Comparison of ENCODE assay signal across 16 mouse cellular contexts in the genomic region with DNA sequence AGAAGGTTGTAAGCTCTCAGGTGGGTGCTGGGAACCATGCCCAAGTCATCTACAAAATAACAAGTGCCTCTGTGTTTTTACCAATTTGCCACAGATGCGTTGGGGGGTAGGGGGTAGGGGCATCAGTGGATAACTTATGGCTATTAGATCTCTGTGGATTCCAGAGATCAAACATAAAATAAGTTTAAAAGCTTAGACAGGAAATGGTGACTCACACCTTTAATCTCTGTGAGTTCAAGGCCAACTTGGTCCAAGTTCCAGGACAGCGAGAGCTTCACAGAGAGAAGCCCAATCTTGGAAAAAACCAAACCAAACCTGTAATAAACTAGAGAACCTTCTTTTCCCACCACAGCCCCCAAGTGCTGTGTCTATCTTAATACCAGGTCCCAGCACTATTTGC. TPM values are rescaled to one million over a fixed set of nuclear protein-coding genes. Genes with fewer than 3 reads are reported as not detected.
"Had no signal": no experiment of that assay in that cellular context is flagged by ENCODE, and none has a peak within 500 bp of the region (broad histone marks: within the 10 kb centered on the region; RNA-seq: fewer than 3 reads in every experiment).

No protein-coding gene starts in this region.

- H3K36me3 ChIP-seq: limb, embryonic 12.5 days; liver, embryonic 13.5 days; lung, embryonic 15.5 days; midbrain, embryonic 15.5 days; neural tube, embryonic 12.5 days had no signal

- DNase-seq: liver; liver, embryonic 13.5 days; liver, postnatal 0 days; lung, postnatal 14 days; thymus, adult 18-20 months; thymus, postnatal 14 days had no signal

- H3K27me3 ChIP-seq: limb, embryonic 12.5 days; liver, embryonic 13.5 days; lung, embryonic 15.5 days; megakaryocyte, embryonic 14.5 days; midbrain, embryonic 15.5 days; neural tube, embryonic 12.5 days had no signal

- ATAC-seq: liver, postnatal 0 days; midbrain, embryonic 15.5 days had no signal

- H3K9me3 ChIP-seq: limb, embryonic 12.5 days; liver, embryonic 13.5 days; lung, embryonic 15.5 days; megakaryocyte, embryonic 14.5 days; midbrain, embryonic 15.5 days; neural tube, embryonic 12.5 days had no signal

- H3K4me2 ChIP-seq: limb, embryonic 12.5 days; liver, embryonic 13.5 days; lung, embryonic 15.5 days; midbrain, embryonic 11.5 days; midbrain, embryonic 15.5 days; neural tube, embryonic 12.5 days had no signal

- H3K4me1 ChIP-seq: midbrain, embryonic 15.5 days had no signal

- H3K9ac ChIP-seq: limb, embryonic 12.5 days; liver, embryonic 13.5 days; liver, postnatal 0 days; lung, embryonic 15.5 days; midbrain, embryonic 15.5 days; neural tube, embryonic 12.5 days had no signal

- H3K27ac ChIP-seq: layer of hippocampus, adult 2 months; liver, embryonic 13.5 days; lung, embryonic 15.5 days; macrophage; midbrain, embryonic 15.5 days; neural tube, embryonic 12.5 days had no signal

- H3K4me3 ChIP-seq: layer of hippocampus, adult 2 months; limb, embryonic 12.5 days; liver, embryonic 13.5 days; lung, embryonic 15.5 days; midbrain, embryonic 15.5 days; neural tube, embryonic 12.5 days had no signal

RNA-seq across cellular contexts. Expression of gene Pif1, which starts 59.8 kb away (rescaled TPM):
- total RNA-seq: monocyte, adult 5-6 weeks; neutrophil, adult 5-6 weeks had no signal
